Mouse (Mus musculus): Measurements from ENCODE around the gene Smim26. TPM values are rescaled to one million over a fixed set of nuclear protein-coding genes. Genes with fewer than 3 reads are reported as not detected.

Smim26 gene
- polyA plus RNA-seq, 1 experiment from 2014 or later = 47.6 TPM

DNA sequence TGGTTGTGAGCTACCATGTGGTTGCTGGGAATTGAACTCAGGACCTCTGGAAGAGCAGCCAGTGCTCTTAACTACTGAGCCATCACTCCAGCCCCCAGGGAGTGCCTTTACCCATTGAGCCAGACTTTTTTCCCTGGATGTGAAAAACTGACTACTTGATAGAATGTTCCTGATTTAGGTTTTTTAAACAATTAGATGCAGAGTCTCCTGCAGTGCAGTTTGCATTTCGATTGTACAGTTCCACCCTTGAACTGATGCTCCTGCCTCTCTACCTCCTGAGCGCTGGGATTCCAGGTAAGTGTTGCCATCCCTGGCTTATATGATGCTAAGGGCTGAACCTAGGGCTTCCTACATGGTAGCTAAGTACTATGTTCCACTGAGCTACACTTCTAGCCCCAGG lies 4.2 kb downstream of the Smim26 start:
- ATAC-seq (ENCODE audit: extremely low read depth, insufficient number of reproducible peaks, low FRiP score, low TSS enrichment) = no peak
- Histone ChIP-seq H3K9ac (no peak overlapping the region), H3K27me3 (replicated peaks) (no peaks in the 10 kb centered on the region), H3K36me3 (peaks cover 7% of the 10 kb centered on the region; the same call in 1 of the 2 replicates), H3K4me3 (no peak overlapping the region), H3K27ac (replicated peaks) (no peak overlapping the region), H3K9me3 (no peaks in the 10 kb centered on the region), H3K4me2 (no peak overlapping the region), H3K4me1 (peaks cover 14% of the 10 kb centered on the region)
- 59% methylated on average over 2 of the region's 2 CpGs for WGBS

DNA sequence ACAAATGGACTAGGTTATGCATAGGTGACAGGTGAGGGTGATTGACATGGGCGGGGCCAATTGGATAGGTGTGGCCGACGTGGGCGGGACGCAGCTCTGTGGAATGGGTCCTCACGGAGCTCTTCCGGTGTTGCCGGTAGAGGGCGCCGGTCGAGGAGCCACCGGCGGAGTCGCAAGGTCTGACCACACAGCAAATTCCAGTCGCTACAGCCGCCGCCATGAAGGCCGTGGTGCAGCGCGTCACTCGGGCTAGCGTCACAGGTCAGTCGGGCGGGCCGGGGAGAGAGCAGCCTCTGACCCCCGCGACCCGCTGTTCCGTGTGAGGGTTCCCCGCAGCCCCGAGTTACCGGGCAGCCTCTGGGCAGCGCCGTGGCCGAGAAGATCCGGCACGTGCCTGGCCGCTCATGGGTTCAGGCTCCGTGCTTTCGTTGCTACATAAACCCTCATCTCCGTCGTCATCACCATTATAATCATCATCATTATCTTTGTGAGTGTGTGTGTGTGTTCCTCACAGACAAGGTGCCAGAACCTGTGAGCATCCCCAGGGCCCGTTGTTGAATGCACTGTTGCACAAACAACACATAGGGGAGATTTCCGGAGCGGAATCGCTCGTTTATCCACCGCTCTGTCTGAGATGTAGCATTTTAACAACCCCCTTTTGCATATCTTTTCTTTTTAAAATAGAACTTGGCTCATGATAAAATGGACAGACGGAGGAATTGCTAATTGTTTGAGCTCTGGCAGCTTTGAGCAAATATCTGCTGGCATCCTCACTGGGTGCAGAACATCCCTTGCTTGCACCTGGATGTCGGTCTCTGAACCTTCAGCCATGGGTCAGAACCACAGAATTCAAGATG lies 6.2 kb downstream of the Smim26 start, which contains the start of gene Dtd1:
Gene Dtd1, plus strand, starts transcription at position 67 of the 857 bp plus-strand sequence.
- Histone ChIP-seq H3K4me2 (peak within 1 kb of the TSS; percentile 84), H3K9me3 (no peaks in the 10 kb centered on the region), H3K4me3 (peak within 1 kb of the TSS; percentile 80), H3K27ac (replicated peaks) (no peak within 1 kb of the TSS), H3K36me3 (peaks cover 7% of the 10 kb centered on the region; the same call in 1 of the 2 replicates), H3K9ac (peak within 1 kb of the TSS; percentile 90), H3K27me3 (replicated peaks) (no peaks in the 10 kb centered on the region), H3K4me1 (peaks cover 9% of the 10 kb centered on the region)
- ATAC-seq (ENCODE audit: extremely low read depth, insufficient number of reproducible peaks, low FRiP score, low TSS enrichment) = peak; percentile 83
- 1% methylated on average over 50 of the region's 50 CpGs for WGBS

DNA sequence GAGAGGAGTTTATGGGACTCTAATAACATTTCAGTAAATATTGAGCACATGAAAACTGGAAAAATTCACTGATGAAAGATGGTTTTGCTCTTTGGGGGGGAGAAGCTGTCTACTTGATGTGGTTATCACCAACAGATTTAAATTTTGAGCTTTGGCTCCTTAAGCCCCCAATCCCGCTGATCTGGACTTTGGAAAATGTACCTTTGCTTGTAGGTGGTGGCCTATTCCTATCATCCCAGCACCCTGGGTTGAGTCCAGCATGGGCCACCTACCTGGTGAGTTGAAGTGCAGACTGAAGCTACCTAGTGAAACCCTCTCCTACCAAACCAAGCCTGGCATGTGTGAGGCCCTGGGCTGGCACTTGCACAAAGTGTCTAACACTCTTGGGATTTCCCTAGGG lies 7.7 kb downstream of the Smim26 start:
- no peak overlapping the region for H3K4me2 ChIP-seq
- H3K27me3 ChIP-seq (replicated peaks) = no peaks in the 10 kb centered on the region
- no peaks in the 10 kb centered on the region for H3K36me3 ChIP-seq
- H3K4me1 ChIP-seq = peaks cover 9% of the 10 kb centered on the region
- no peak for ATAC-seq (ENCODE audit: extremely low read depth, insufficient number of reproducible peaks, low FRiP score, low TSS enrichment)
- no peak overlapping the region for H3K4me3 ChIP-seq
- H3K9me3 ChIP-seq = no peaks in the 10 kb centered on the region
- WGBS = 83% methylated on average over 1 of the region's 1 CpGs
- no peak overlapping the region for H3K27ac ChIP-seq (replicated peaks)
- H3K9ac ChIP-seq = no peak overlapping the region

DNA sequence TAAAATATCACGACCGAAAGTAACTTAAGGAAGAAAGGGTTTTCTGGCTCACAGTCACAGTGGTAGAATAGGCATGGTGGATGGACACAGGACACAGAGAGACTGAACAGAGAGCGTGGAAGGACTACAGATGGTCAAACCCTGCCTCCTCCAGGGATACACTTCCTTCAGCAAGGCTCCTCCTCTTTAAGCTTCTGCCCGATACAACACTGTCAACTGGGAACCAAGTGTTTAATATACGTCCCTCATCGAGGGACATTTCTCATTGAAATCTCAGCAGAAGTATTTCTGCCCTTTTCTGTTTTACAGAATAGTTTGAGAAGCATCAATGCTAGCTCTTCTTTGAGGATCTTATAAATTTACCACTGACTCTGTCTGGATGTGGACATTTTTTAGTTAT lies 20.1 kb downstream of the Smim26 start:
- no peaks in the 10 kb centered on the region for H3K27me3 ChIP-seq (replicated peaks)

DNA sequence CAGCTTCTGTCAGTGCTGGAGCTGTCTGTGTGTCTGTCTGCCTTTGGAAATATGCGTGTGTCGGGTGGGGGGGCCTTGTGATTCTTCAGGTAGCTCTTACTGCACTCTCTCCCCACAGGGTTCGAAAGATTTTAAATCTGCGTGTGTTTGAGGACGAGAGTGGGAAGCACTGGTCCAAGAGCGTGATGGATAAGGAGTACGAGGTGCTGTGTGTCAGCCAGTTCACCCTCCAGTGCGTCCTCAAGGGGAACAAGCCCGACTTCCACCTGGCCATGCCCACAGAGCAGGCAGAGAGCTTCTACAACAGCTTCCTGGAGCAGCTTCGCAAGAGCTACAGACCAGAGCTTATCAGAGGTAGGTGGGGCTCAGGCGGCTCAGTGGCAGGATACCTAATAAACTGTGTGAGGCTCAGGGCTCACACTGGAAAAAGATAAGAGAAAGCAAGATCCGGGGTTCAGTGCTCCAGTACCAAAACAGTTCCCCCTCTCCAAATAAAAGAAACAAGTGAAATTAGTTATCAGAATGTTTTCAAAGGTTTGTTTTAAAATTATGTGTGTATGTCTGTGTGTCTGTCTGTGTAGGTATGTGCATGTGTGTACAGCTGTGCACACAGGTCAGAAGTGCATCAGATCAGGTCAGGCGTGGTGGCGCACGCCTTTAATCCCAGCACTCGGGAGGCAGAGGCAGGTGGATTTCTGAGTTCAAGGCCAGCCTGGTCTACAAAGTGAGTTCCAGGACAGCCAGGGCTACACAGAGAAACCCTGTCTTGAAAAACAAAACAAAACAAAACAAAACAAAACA lies 23.4 kb downstream of the Smim26 start:
- Histone ChIP-seq H3K9ac (no peak overlapping the region), H3K27ac (replicated peaks) (no peak overlapping the region), H3K36me3 (no peaks in the 10 kb centered on the region), H3K4me2 (no peak overlapping the region), H3K4me3 (no peak overlapping the region), H3K27me3 (replicated peaks) (no peaks in the 10 kb centered on the region), H3K4me1 (peaks cover 6% of the 10 kb centered on the region), H3K9me3 (no peaks in the 10 kb centered on the region)
- ATAC-seq (ENCODE audit: extremely low read depth, insufficient number of reproducible peaks, low FRiP score, low TSS enrichment) = no peak
- WGBS = 57% methylated on average over 16 of the region's 16 CpGs

More for the DNA sequence above, 20.1 kb downstream of the Smim26 start:
- Histone ChIP-seq H3K4me2 (no peak overlapping the region), H3K9me3 (no peaks in the 10 kb centered on the region), H3K4me3 (no peak overlapping the region), H3K4me1 (peaks cover 6% of the 10 kb centered on the region), H3K9ac (no peak overlapping the region), H3K36me3 (no peaks in the 10 kb centered on the region), H3K27ac (replicated peaks) (no peak overlapping the region)
- WGBS = 90% methylated on average over 6 of the region's 6 CpGs
- ATAC-seq (ENCODE audit: extremely low read depth, insufficient number of reproducible peaks, low FRiP score, low TSS enrichment) = no peak

DNA sequence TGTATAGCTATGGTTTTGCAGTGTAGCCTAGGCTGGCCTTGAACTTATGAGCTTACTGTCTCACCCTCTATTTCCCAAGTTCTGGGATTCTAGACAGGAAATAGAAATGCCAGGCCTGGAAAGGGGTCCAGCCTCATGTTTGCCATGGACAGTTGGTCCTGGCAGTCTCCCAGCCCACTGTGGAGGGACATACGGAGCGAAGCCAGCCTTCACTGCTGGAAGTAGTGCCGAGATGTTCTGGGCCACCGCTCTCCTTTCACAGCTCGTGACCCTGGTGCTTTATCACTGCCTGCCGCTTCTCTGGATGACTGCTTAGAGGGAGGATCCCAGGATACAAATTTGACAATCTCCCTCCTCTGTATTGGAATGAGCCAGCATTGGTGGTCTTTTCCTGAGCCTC lies 27.6 kb downstream of the Smim26 start:
- H3K27ac ChIP-seq (replicated peaks) = no peak overlapping the region
- 86% methylated on average over 6 of the region's 6 CpGs for WGBS
- H3K9me3 ChIP-seq = no peaks in the 10 kb centered on the region
- no peaks in the 10 kb centered on the region for H3K27me3 ChIP-seq (replicated peaks)
- no peak overlapping the region for H3K4me2 ChIP-seq
- no peak for ATAC-seq (ENCODE audit: extremely low read depth, insufficient number of reproducible peaks, low FRiP score, low TSS enrichment)
- H3K4me1 ChIP-seq = peaks cover 6% of the 10 kb centered on the region
- H3K4me3 ChIP-seq = no peak overlapping the region
- no peak overlapping the region for H3K9ac ChIP-seq
- no peaks in the 10 kb centered on the region for H3K36me3 ChIP-seq

DNA sequence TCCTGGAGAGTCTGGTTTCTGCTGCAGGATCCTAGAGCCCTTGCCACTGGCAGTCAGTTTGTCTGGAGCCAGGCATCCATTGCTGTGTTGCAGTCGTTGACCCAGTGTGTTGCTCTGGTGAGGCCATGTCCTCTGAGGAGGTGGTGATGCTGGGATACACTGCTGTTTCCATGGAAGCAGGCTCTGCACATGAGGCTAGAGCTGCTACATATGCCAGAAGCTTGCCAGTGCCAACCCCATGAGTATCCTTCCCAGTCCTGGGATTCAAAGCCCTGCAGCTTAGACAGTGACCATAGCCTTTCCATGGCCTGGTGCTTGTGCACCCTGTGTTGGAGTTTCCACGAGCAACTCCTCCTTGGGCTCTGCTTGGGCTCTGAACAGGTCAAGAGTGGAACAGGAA lies 39.7 kb downstream of the Smim26 start:
- no peak for ATAC-seq (ENCODE audit: extremely low read depth, insufficient number of reproducible peaks, low FRiP score, low TSS enrichment)

DNA sequence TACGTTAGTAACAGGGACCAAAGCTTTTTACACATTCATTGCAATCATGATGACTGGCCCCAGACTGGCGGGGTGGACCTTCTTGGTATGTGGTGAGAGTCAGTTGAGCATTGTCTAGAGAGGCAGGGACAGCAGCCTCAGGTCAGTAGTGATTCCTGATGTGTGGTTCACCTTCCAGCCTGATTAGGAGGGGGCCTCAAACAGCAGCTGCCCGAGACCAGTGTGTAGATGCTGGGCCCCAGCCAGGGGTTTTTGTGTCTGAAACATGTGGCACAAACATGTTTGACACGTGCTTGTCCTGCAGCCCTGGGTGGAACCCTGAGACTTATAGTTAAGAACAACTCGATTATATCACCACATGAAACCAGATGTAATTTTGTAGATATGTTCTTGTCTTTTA lies 40.4 kb downstream of the Smim26 start:
- no peak overlapping the region for H3K9ac ChIP-seq
- H3K9me3 ChIP-seq = peaks cover 5% of the 10 kb centered on the region; the same call in 1 of the 2 replicates
- no peak overlapping the region for H3K4me2 ChIP-seq
- whole genome bisulfite sequencing = 66% methylated on average over 5 of the region's 5 CpGs
- H3K4me3 ChIP-seq = no peak overlapping the region
- H3K36me3 ChIP-seq = peaks cover 4% of the 10 kb centered on the region; the same call in 1 of the 2 replicates
- H3K27me3 ChIP-seq (replicated peaks) = no peaks in the 10 kb centered on the region
- no peak overlapping the region for H3K27ac ChIP-seq (replicated peaks)
- no peak for ATAC-seq (ENCODE audit: extremely low read depth, insufficient number of reproducible peaks, low FRiP score, low TSS enrichment)
- H3K4me1 ChIP-seq = no peaks in the 10 kb centered on the region

More for the DNA sequence above, 39.7 kb downstream of the Smim26 start:
- Histone ChIP-seq H3K36me3 (peaks cover 4% of the 10 kb centered on the region; the same call in 1 of the 2 replicates), H3K27ac (replicated peaks) (no peak overlapping the region), H3K4me1 (no peaks in the 10 kb centered on the region), H3K4me2 (no peak overlapping the region), H3K9me3 (peaks cover 5% of the 10 kb centered on the region; the same call in 1 of the 2 replicates), H3K4me3 (no peak overlapping the region), H3K9ac (no peak overlapping the region), H3K27me3 (replicated peaks) (no peaks in the 10 kb centered on the region)
- 74% methylated on average over 2 of the region's 2 CpGs for WGBS

DNA sequence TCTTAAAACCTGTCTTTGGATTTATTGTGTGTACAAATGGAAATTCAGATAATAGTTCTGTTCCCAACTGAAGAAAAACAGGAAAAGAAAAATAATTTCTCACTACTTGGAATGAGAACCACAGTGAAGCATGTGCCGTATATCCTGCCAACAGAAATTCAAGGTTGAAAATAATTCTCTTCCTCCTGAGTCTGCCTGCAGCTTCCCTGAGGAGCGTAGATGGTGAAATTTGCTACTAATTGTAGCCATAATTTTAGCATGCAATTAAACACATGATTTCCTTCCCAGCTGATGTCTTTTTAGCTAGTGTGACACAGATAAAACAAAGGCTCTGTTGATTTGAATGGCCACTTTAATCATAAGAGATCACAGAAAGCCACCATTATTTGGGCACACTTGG lies 40.9 kb downstream of the Smim26 start:
- Histone ChIP-seq H3K36me3 (peaks cover 4% of the 10 kb centered on the region; the same call in 1 of the 2 replicates), H3K4me1 (no peaks in the 10 kb centered on the region), H3K27me3 (replicated peaks) (no peaks in the 10 kb centered on the region), H3K9ac (no peak overlapping the region), H3K27ac (replicated peaks) (no peak overlapping the region), H3K9me3 (peaks cover 5% of the 10 kb centered on the region; the same call in 1 of the 2 replicates), H3K4me2 (no peak overlapping the region), H3K4me3 (no peak overlapping the region)
- 77% methylated on average over 2 of the region's 2 CpGs for WGBS
- ATAC-seq (ENCODE audit: extremely low read depth, insufficient number of reproducible peaks, low FRiP score, low TSS enrichment) = no peak

DNA sequence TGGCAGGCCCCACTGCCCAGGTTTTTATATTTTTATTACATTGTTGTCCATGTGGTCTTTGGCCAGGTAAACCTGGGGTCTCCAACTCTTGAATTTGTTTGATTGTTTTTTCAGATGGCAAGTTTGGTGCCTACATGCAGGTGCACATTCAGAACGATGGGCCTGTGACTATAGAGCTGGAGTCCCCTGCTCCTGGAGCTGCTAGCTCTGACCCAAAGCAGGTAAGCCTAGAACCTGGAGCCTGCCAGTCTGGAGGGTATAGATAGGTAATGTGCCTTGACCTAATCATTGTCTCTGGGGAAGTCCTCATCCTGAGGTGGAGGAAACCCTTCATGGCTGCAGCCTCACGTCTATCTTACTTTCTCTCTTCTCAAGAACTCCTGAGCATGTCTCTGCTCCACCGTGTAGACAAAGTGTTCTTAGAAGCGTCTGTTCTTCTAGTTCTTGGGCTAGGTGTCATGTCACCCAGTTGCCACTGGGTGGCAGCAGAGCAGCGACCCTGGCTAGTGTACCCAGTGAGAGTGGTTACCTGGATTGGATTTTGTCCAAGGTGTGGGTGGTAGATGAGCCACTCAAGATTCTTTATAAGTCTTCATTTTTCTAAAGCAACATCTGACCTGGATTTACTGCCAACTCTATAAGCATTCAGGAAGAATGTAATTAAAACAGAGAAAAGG lies 41.9 kb downstream of the Smim26 start:
- Histone ChIP-seq H3K36me3 (peaks cover 4% of the 10 kb centered on the region; the same call in 1 of the 2 replicates), H3K27me3 (replicated peaks) (no peaks in the 10 kb centered on the region), H3K9ac (no peak overlapping the region), H3K4me1 (no peaks in the 10 kb centered on the region), H3K4me3 (no peak overlapping the region), H3K4me2 (no peak overlapping the region), H3K27ac (replicated peaks) (no peak overlapping the region), H3K9me3 (peaks cover 5% of the 10 kb centered on the region; the same call in 1 of the 2 replicates)
- ATAC-seq (ENCODE audit: extremely low read depth, insufficient number of reproducible peaks, low FRiP score, low TSS enrichment) = no peak
- WGBS = 26% methylated on average over 5 of the region's 5 CpGs

DNA sequence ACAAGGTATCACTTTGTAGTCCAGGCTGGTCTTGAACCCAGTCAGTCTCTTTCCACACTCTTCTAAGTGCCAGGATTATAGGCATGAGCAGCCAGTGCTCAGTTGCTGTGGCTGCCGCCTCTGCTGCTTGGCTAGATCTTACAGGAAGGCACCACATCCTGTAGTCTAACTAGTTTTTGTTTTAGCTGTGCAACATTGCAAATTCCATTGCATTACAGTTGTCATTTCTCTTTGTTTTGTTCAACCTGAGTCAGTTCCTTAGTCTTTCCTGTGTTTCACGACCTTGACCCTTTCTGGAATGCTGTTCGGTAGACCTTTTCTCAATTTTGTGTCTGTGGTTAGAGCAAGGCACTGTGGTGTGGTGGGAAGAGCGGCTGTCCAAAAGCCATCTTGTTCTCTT lies 43.4 kb downstream of the Smim26 start:
- Histone ChIP-seq H3K4me3 (no peak overlapping the region), H3K4me1 (no peaks in the 10 kb centered on the region), H3K9ac (no peak overlapping the region), H3K27me3 (replicated peaks) (no peaks in the 10 kb centered on the region), H3K9me3 (peaks cover 5% of the 10 kb centered on the region; the same call in 1 of the 2 replicates), H3K27ac (replicated peaks) (no peak overlapping the region), H3K4me2 (no peak overlapping the region), H3K36me3 (peaks cover 3% of the 10 kb centered on the region; the same call in 1 of the 2 replicates)
- no peak for ATAC-seq (ENCODE audit: extremely low read depth, insufficient number of reproducible peaks, low FRiP score, low TSS enrichment)
- WGBS = 66% methylated on average over 4 of the region's 4 CpGs

Data from heart, embryonic 13.5 days (tissue).